Mouse (Mus musculus): Measurements from ENCODE around the gene Gatad2a.

- no peak for TF ChIP-seq POU5F1 (IDR thresholded peaks at IDR 0.05; ENCODE audit: borderline replicate concordance, low read length)
- TF ChIP-seq CTCF (conservative IDR thresholded peaks at IDR 0.05; ENCODE audit: low read length): peak; percentile 3; the same call in 1 of the 2 replicates
These were observed 80.4 kb downstream of the Gatad2a start for GRCm38 (mm10) chr8:69915748-69916147.
